Mouse (Mus musculus) C2C12 (cell line): ENCODE data around the gene Actb.

ENCODE experiments used
- CEBPB ChIP-seq: IDR thresholded peaks from one replicate; pipeline ENCODE4 v1.6.1; 2011; ENCODE audit warnings: low read depth, mild to moderate bottlenecking, control low read depth, moderate library complexity
- CTCF ChIP-seq: IDR thresholded peaks from one replicate; pipeline ENCODE4 v1.5.1; 2011; ENCODE audit not compliant: control insufficient read depth, insufficient read depth, insufficient read length
- FOSL1 ChIP-seq: IDR thresholded peaks from one replicate; pipeline ENCODE4 v1.8.0; 2011; ENCODE audit warnings: mild to moderate bottlenecking, low read length; ENCODE audit not compliant: poor library complexity, insufficient read depth, severe bottlenecking
- MAX ChIP-seq: IDR thresholded peaks from one replicate; pipeline ENCODE4 v1.6.1; 2011; ENCODE audit warnings: mild to moderate bottlenecking, control low read depth
- MYOD1 ChIP-seq: IDR thresholded peaks from one replicate; pipeline ENCODE4 v1.6.1; 2011; ENCODE audit warnings: low read depth; ENCODE audit not compliant: control insufficient read depth, insufficient read length
- USF1 ChIP-seq: IDR thresholded peaks from one replicate; pipeline ENCODE4 v1.6.1; 2011; ENCODE audit warnings: low read depth, mild to moderate bottlenecking, control low read depth, moderate library complexity

DNA sequence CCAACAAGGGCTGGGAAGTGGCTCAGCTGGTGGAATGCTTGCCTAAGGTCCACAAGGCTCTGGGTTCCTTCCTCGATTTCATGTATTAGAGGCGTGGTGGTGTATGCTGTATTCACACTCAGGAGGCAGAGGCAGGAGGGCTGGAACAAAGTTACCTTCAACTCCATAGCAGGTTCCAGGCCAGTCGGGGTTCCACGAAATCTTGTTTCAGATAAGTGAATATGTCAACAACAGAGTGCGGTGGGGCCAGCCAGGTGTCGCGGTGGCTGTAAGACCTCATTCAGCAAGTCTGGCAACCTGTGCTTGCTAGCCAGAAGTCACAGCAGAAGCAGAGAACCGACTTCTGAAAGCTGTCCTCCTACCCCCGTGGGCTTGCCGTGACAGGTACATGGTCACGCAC lies 8.7 kb upstream of the Actb start:
- no peak for TF ChIP-seq MAX
- no peak for TF ChIP-seq CTCF
- no peak for TF ChIP-seq USF1
- TF ChIP-seq FOSL1 = no peak
- no peak for TF ChIP-seq CEBPB
- no peak for TF ChIP-seq MYOD1
